Mouse (Mus musculus) brain, embryonic 14.5 days (tissue): ENCODE results near the gene 4930513O06Rik. TPM values are rescaled to one million over a fixed set of nuclear protein-coding genes. Genes with fewer than 3 reads are reported as not detected.
A peak's percentile ranks its signal among the peaks of the same experiment; 100 is the strongest.

Experiments used
- DNase-seq: peaks from one replicate; pipeline ENCODE4 v3.0.0-alpha.2; 2011; ENCODE audit warnings: low read depth
- CTCF ChIP-seq: fragments of 200-500 bp; IDR thresholded peaks from 2 replicates; pipeline ENCODE4 v1.5.1; 2012; ENCODE audit warnings: inconsistent platforms, mild to moderate bottlenecking, moderate library complexity, borderline replicate concordance; ENCODE audit not compliant: insufficient read depth, insufficient read length; ENCODE audit errors: extremely low read depth
- POLR2A ChIP-seq: fragments of 200-500 bp; IDR thresholded peaks from 2 replicates; pipeline ENCODE4 v1.6.1; 2012; ENCODE audit warnings: mild to moderate bottlenecking, inconsistent platforms, borderline replicate concordance; ENCODE audit not compliant: poor library complexity, insufficient read depth, insufficient read length, severe bottlenecking; ENCODE audit errors: extremely low read depth
- polyA plus RNA-seq: library from polyadenylated mRNA; depleted of rRNA; stranded (reverse); fragments of >200 nt; gene quantifications from 2 replicates; pipeline ENCODE4 v1.2.3, GENCODE M21; 2012; rRNA removed

Gene 4930513O06Rik
- polyA plus RNA-seq = not detected in 2 replicates

DNA sequence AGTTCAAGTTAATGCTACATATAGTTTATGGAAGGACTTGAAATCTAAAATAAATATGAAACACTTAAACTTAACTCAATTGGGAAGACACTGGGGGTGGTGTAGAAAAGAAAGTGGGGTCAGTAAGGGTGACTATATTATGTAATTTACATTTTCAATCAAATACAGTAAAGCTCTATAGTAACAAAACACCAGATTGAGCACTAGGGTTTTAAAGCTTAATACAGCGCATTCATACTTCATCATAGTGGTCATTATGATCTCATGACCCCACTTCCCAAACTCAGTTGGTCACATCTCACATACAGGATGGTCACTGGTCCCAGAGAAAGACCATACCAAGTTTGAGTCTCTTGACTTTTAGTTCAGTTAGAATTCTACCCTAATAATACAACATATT, at the start of gene 4930513O06Rik:
Gene 4930513O06Rik (plus strand): TSS at position 301 of the 400 bp plus-strand sequence.
- TF ChIP-seq POLR2A (no peak), CTCF (no peak)
- DNase-seq = no peak

DNA sequence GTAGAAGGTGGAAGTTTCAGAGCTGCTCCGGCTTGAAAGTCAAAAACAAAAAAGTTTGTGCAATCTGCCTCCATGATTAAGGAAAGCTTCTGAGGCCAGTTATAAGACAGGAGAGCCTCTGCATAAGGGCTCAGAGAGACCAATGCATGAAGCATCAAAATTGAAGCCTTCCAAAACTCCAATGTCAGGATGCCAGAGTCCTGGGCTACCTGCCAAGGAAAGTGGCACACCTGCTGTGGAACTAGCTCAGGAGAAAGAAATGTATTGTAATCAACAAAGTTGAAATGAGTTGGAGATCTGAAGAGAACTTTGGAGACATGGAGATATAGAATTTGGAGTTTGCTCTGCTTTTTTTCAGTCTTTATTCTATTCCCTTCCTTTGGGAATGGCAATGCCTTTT, 48.4 kb upstream of the 4930513O06Rik start:
- no peak for TF ChIP-seq POLR2A
- no peak for TF ChIP-seq CTCF
- no peak for DNase-seq

DNA sequence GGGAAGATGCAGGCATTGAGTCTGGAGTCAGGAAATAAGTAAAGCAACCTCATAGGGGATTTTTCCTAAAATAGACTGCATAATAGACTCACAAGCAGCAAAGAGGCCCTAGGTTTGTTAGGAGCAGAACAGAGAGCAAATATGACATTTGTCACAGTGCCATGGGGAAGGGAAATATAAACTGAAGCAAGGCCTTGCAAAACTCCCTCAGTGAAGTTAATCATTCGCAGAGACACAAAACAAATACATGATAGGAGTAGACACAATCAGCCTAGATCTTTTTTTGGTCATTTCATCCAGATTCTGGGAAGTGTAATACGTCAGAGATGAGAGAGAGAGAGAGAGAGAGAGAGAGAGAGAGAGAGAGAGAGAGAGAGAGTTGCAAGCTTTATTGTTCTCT, 46.7 kb upstream of the 4930513O06Rik start:
- no peak for DNase-seq
- TF ChIP-seq CTCF = no peak
- TF ChIP-seq POLR2A = no peak

DNA sequence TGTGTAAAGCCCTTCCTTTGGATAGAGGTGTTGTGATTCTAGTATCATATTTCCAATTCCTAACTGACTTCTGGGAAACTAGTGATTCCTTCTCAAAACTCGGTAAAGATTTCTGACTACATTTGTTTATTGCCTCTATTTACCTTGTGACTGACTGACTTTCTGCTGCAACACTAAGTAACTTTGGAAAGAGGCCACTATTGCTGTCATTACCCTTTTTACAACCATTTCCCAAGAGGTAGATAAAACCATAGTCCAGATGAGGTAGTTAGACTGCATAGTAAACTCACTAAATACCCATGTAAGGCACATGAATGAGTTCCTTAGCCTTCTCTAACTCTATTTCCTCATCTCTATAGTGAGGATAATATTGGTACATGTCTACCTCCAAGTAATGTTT, 44.9 kb upstream of the 4930513O06Rik start:
- TF ChIP-seq POLR2A (no peak), CTCF (no peak)
- no peak for DNase-seq

DNA sequence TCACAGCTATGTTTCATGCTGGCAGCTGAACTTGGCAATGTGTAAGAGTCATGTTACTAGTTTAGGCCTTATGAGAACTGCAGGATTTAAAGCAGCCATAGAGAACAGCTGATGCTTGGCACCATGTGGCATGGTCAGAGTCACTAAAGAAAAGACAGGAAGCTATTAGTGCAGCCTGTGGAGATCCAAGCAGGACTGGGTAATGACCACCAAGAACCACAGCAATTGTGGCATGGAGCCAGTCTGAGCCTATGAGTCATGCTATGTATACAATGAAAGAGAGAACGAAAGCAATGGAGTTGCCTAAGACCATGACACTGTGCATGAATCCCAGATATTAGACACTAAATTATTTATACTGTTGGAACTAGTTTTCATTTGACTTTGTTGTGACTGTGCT, 34.1 kb upstream of the 4930513O06Rik start:
- TF ChIP-seq POLR2A = no peak
- TF ChIP-seq CTCF = no peak
- peak; percentile 1 for DNase-seq

DNA sequence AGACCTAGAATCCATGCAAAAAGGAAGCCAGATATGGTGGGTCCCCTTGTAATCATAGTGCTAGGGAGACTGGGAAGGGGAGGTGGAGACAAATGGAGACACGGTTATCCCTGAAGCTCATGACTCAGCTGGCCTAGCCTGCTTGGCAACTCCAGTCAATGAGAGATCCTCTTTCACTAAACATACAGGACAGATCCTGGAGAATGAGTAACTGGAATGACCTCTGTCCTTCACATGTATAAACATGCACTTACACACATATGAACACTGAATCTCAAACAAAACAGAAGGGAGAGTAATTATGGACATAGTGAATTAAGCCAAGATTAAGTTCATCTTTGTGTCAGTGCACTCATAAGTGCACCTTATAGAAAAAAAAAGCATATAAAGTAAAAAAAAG, 32.9 kb upstream of the 4930513O06Rik start:
- TF ChIP-seq POLR2A (no peak), CTCF (no peak)
- DNase-seq = no peak

DNA sequence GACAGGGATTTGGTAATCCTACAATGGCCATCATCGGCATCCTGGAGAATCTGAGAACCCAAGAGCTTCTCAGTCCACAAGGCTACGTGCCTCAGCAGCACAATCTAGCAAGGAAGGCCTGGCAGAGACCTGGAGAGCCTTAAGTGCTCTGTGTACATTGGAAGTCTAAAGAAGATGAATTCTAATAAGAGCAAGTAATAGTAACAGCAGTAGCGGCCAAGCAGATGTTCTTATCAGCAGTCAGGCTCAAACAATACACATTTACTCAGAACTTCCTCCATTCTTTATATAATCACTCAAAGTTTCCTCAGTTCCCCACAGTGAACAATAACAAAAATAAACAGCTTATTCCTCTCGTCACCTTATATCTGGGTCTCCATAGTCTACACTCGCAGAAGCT, 22.0 kb upstream of the 4930513O06Rik start:
- TF ChIP-seq CTCF (no peak), POLR2A (no peak)

DNA sequence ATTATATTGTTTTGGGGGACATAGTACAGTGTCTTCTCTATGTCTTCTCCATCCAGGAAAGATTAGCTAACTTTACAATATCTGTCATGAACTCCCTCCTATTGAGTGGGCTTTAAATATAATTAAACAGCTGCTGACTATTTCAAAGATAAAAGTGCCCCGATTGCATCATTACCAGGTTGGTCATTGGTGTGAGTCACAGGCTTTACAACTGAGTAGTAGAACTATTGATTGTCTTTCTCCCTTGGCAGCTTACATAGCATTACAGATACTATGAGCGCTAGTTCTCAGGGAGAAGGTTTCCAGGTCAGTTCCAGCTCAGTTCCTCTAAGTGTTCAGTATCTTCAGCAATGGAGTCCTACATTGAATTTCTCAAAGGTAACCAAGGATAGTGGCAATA, 7.5 kb upstream of the 4930513O06Rik start:
- no peak for TF ChIP-seq CTCF
- no peak for TF ChIP-seq POLR2A
- no peak for DNase-seq

More for the DNA sequence above, 22.0 kb upstream of the 4930513O06Rik start:
- no peak for DNase-seq

DNA sequence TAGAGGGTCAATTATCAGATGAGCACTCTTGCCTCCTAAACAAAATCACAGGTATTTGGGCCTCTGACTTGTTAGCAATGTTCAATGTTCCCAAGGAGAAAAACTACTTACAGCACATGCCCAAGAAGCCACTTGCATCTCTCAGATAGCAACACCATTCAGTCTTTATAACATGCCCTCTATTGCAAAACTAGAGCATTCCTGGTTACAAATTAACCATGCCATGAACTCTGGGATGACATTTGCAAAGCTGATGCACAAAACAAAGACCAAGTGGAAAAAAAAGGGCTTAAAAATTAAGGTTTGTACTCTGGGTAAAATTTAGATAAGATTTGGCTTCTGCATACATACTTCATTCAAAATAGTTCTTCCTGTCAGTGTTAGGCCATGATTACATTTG, 966 bp upstream of the 4930513O06Rik start, which contains the start of gene Serpina7:
Gene Serpina7 (minus strand): TSS at position 160 of the 400 bp plus-strand sequence.
- TF ChIP-seq CTCF (no peak), POLR2A (no peak)
- DNase-seq = no peak

DNA sequence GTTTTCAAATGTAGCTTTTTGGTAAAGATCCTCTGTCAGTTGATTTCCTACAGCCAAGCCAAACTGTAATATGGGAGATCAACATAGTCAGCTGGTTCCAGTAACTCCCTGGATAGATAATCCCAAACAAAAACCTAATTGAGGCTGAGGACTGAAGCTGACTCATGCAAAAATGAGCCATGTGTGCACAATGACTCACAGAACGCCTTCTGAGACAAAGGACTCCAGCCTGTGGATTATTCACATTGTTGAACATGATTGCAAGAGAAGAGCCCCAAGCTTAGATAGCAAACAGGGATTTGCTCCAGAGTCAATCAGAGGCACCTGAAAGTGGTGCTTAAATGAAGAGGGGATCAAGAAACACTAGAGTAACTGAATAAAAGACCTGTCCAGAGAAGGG, 11.2 kb downstream of the 4930513O06Rik start:
- no peak for DNase-seq
- TF ChIP-seq POLR2A (no peak), CTCF (no peak)

DNA sequence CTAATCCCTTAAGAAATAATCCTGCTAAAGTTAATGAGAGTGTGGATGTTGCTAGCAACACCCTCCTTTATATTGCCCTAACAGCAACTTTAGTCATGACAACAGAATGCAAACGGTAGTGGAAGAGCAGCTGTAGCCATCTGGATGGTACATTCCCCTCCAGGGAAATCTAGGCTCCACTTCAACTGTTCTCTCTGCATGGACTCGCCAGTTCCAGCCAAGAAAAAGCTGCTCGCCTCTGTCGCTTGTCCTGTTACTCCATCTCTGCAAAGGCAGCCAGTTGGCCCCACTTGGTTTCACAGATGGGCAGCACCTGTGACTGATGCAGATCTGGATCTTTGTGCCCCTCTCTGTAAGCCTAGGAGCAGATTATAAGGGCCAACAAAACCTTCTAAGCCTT, 48.0 kb downstream of the 4930513O06Rik start:
- peak; percentile 20 for DNase-seq
- TF ChIP-seq POLR2A (no peak), CTCF (no peak)

Other genes starting within 250 kb of the 4930513O06Rik start
- gene Nrk, start 171.8 kb upstream of the 4930513O06Rik start, polyA plus RNA-seq = 0.77 and 2.1 TPM in 2 replicates
- 0.05 and 0.15 TPM in 2 replicates for gene Serpina7, start 1.0 kb upstream of the 4930513O06Rik start, polyA plus RNA-seq
- not detected in 2 replicates for gene 4933428M09Rik, start 93.0 kb downstream of the 4930513O06Rik start, polyA plus RNA-seq
- gene Mum1l1, start 123.8 kb downstream of the 4930513O06Rik start, polyA plus RNA-seq = 3.3 and 3.7 TPM in 2 replicates
- gene Trap1a, start 247.4 kb downstream of the 4930513O06Rik start, polyA plus RNA-seq = 0.09 and 0.11 TPM in 2 replicates